Mouse (Mus musculus): ENCODE data around the gene Acsf3.

DNA sequence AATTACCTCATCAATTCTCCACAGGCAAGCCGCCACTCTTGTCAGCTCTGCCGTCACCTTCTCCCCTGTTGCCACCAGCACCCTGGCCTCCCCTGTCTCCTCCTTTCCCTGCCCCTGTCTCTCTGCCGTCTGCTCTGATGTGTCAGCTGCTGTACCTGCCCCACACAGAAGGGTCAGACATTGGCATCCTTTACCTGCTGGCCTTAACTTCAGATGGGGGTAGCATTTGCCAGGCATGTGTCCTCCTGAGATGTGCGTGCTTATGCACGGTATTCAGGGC is 18.8 kb downstream of the Acsf3 start:
- no peak for TF ChIP-seq CTCF (IDR thresholded peaks at IDR 0.05; ENCODE audit: borderline replicate concordance, insufficient read depth, low read length)
- no peak for TF ChIP-seq POLR2A (IDR thresholded peaks at IDR 0.05; ENCODE audit: low read depth, low read length)
